Mouse (Mus musculus) cerebellum, adult 9-11 months (tissue): ENCODE results near the gene Cd163.
"Not testable (repeated sequence)": the region's sequence is repeated elsewhere in the genome, so short reads cannot be mapped to it uniquely, and the experiment has no call there.

ENCODE experiments used
- DNase-seq: peaks from one replicate; pipeline ENCODE4 v3.0.0; 2022

Gene Cd163

DNA sequence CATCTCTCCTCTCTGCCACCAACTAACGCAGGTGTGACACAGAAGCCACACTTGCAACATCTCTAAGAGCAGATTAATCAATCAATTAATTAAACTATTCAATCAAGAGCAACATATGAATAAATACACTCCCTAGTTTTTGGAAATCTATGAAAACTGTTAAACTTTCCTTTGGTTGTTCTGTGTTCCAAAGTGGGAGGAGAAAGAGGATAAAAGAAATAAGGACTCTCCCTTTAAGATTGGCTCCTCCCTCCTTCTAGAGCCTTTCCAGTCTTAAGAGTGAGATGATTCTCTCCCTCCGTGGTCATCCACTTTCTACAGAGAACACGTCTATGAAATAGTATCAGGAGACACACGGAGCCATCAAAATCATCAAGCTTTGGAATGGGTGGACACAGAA lies at the start of gene Cd163:
TSS of gene Cd163 (plus strand) at position 301 of the 400 bp plus-strand sequence.
- DNase-seq: no peak

- no peak for DNase-seq
Observed at GRCm38 (mm10) chr6:124255721-124256470, 48.6 kb upstream of the Cd163 start.

- peak; percentile 9 for DNase-seq
Observed at GRCm38 (mm10) chr6:124260198-124260931, 44.1 kb upstream of the Cd163 start.

DNA sequence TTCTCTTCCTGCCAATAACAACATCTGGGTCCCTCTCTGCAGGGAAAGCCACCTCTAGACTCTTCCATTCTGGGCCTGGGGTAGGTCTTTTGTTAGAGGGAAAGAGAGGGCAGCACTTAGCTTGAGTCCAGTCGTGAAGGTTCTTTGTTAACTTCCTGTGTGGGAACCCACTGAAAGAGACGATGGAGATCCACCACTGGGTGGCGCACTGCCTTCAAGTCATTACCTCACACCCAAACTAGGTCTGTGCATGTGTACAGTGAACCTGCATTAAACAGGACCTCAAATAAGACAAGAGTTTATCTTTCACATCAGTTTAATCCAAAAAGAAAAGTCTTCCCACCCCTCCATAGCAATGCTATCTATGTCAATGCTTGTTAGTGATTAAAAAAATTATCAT lies 41.8 kb upstream of the Cd163 start:
- DNase-seq: no peak

- DNase-seq: no peak
Observed at GRCm38 (mm10) chr6:124273231-124273880, 31.1 kb upstream of the Cd163 start.

- no peak for DNase-seq
Observed at GRCm38 (mm10) chr6:124277641-124278040, 26.8 kb upstream of the Cd163 start.

- DNase-seq: no peak
Observed at GRCm38 (mm10) chr6:124278291-124278690, 26.2 kb upstream of the Cd163 start.

DNA sequence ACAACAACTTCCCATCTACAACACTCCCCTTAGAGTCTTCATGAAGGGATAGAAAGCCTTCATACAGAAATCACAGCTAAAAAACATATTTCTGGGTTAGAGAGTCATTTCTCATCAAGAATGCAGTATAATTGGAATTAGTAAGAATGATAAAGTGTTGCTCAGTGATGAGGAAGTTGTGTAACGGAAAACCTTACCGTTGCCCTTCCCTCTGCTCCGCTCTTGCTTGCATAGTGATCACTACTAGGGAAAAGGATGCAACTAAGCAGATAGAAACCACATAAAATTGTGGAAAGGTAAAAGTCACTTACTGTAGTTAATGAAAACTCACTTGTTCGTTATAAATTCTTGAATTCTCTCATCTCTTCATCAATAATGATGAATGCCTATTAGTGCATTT lies 21.7 kb upstream of the Cd163 start:
- no peak for DNase-seq

GRCm38 (mm10) chr6:124297378-124297777 lies 7.1 kb upstream of the Cd163 start:
- not testable (repeated sequence) for DNase-seq

GRCm38 (mm10) chr6:124301447-124302192 lies 2.8 kb upstream of the Cd163 start:
- no peak for DNase-seq

GRCm38 (mm10) chr6:124308935-124309334 lies 4.5 kb downstream of the Cd163 start:
- DNase-seq: peak; percentile 4

DNA sequence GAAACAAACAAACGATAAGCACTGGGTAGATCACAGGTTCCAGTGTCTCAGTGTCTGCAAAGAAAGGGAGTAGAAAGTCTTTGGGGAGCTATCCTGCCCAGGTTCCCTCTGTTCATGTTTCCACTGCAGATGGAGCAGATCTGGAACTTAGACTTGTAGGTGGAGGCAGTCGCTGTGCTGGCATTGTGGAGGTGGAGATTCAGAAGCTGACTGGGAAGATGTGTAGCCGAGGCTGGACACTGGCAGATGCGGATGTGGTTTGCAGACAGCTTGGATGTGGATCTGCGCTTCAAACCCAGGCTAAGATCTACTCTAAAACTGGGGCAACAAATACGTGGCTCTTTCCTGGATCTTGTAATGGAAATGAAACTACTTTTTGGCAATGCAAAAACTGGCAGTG lies 7.8 kb downstream of the Cd163 start:
- no peak for DNase-seq

DNA sequence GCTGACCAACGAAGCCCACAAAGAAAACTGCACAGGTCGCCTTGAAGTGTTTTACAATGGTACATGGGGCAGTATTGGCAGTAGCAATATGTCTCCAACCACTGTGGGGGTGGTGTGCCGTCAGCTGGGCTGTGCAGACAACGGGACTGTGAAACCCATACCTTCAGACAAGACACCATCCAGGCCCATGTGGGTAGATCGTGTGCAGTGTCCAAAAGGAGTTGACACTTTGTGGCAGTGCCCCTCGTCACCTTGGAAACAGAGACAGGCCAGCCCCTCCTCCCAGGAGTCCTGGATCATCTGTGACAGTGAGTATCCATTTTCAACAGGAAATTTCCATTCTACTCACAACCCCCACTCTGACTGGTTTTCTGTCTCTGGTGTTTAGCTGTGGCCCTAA lies 15.9 kb downstream of the Cd163 start:
- no peak for DNase-seq

- DNase-seq: peak; percentile 17
Observed at GRCm38 (mm10) chr6:124321481-124322475, 17.3 kb downstream of the Cd163 start.

DNA sequence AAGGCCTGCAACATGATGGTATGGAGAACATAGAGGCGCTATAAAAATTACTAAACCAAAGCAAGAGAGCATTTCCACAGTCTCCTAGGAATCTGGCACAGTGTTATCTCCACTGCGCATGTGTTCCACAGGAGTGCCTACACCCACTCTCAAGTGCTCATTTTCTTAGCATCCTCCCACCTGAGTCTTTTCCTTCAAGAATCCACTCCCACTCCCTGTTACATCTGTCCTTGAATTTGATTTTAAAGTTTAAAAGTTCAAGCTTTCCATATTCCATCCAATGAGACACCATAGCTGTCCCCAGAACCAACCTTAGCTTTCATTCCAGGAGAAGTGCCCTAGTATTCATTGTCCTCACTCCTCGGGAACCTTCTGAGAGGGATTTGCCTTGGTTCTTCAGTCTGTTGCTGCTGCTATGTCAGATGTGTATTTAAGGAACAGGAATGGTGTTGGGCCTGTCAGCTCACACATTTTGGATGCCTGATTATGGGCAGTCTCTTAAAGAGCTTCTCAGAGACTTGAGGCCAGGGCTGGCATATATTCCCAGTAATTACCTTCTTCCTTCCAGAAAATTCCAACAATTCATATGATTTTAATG lies 24.0 kb downstream of the Cd163 start:
- no peak for DNase-seq

- no peak for DNase-seq
Observed at GRCm38 (mm10) chr6:124329622-124330021, 25.2 kb downstream of the Cd163 start.

DNA sequence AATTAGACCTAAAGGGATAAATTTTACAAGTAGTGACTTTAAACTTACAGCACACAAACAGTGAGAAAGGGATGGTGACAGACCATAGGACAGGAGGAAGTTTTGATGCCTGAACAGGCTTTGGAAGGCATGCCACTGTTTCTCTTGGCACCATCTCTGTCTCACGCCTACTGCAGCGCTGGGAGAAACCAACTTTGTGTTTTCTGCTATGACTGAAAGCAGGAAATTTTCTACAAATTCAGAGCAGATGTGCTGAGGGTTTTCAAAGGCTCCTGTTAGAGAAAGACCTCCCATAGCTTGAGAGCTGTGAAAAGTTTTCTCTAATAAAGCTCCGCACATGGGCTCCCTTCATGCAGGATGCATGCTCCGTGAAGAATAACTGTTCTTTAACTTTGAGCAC lies 40.6 kb downstream of the Cd163 start:
- DNase-seq: no peak

DNA sequence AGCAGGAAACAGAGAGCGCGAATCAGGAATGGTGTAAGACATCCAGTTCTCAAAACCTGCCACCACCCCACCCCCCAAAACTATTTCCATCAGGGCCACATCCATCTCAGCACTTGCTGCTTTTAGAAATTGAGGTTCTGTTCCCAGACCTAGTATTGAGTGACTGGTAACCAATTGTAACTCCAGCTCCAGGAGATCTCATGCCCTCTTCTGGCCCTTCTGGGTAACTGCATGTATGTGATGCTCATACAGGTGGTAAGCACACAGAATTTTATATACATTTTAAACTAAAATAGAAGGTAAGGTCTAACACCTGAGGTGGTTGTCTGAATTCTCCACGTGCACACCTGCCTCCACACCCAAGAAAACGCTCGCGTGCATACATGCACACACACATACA lies 42.2 kb downstream of the Cd163 start:
- DNase-seq: no peak

GRCm38 (mm10) chr6:124353246-124353645 lies 48.8 kb downstream of the Cd163 start:
- DNase-seq: no peak

GRCm38 (mm10) chr6:124358953-124359352 lies 54.5 kb downstream of the Cd163 start:
- DNase-seq: no peak

DNA sequence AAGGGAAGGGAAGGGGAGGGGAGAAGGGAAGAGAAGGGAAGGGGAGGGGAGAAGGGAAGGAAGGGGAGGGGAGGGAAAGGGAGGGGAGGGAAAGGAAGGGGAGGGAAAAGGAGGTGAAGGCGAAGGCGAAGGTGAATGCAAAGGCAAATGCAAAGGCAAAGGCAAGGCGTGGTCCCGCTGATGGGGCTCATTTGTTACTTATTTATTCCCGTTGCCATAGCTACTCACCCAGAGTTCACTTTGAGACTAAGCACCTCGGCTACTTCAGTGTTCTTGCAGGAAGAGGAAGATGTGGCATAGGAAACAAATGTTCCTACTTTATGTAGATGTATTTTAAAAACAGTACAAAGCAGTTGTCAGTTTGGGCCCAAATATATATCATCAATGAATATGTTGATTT lies 56.1 kb downstream of the Cd163 start:
- no peak for DNase-seq
